Mouse (Mus musculus) testis, adult 2 months (tissue): ENCODE data around the gene Amacr.

Source experiments
- CTCF ChIP-seq: fragments of 200-500 bp; IDR thresholded peaks from 2 replicates; pipeline ENCODE4 v1.5.1; 2012; ENCODE audit warnings: low read depth, mild to moderate bottlenecking, inconsistent platforms, low read length, moderate library complexity; ENCODE audit not compliant: control insufficient read depth, insufficient read depth, insufficient replicate concordance
- POLR2A ChIP-seq: fragments of 200-500 bp; IDR thresholded peaks from 2 replicates; pipeline ENCODE4 v1.6.1; 2012; ENCODE audit warnings: low read depth, mild to moderate bottlenecking, inconsistent platforms, low read length, moderate library complexity; ENCODE audit not compliant: control insufficient read depth

- TF ChIP-seq CTCF (no peak), POLR2A (no peak)
Measured at GRCm38 (mm10) chr15:11004646-11005045, 23.1 kb downstream of the Amacr start.
